Mouse (Mus musculus) lung, adult 2 months (tissue): ENCODE data around the gene Ldb2.

Experiments used
- CTCF ChIP-seq: fragments of 200-500 bp; IDR thresholded peaks from 2 replicates; pipeline ENCODE4 v1.5.1; 2011; ENCODE audit warnings: mild to moderate bottlenecking, low read length, control low read depth; ENCODE audit not compliant: insufficient read depth
- POLR2A ChIP-seq: fragments of 200-500 bp; IDR thresholded peaks from 2 replicates; pipeline ENCODE4 v1.6.1; 2011; ENCODE audit warnings: low read depth, mild to moderate bottlenecking, control low read depth, low read length, borderline replicate concordance; ENCODE audit errors: extremely low read depth

GRCm38 (mm10) chr5:44693674-44694073, 105.8 kb downstream of the Ldb2 start:
- TF ChIP-seq CTCF = no peak
- TF ChIP-seq POLR2A = no peak
